Mouse (Mus musculus): ENCODE data around the gene Zbtb45. TPM values are rescaled to one million over a fixed set of nuclear protein-coding genes. Genes with fewer than 3 reads are reported as not detected.

Zbtb45 gene
- polyA plus RNA-seq, 1 experiment from 2014 or later = 29.4 TPM

DNA sequence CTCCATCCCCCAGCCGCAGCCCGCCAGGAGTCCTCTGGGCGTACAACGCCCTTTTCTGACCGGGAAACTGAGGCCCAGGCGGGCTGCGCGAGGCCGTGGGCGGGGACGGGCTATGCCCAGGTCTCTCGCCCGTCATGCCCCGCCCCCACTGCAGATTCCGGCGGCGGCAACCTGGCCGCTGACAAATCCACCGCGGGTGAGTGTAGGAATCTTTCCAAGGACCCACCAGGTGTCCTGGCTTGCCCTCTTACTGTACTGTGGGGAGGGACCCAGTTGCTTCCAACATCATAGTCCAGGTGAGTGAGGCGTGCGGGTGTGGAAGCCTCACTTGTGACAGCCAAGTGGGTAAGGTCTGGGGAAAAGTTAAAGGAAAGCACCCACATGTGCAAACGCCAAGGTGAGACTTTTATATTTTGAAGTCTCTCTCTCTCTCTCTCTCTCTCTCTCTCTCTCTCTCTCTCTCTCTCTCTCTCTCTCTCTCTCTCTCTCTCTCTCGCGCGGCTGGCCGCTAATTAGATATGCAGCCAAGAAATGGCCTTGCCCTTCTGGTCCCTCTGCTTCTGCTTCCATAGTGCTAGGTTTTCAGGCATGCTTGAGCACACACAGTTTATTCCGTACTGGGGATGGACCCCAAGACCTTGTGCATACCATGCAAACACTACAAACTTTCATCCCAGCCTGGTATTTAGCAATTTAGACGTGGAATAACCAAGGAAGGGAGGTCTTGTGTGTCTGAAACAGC is 43.6 kb downstream of the Zbtb45 start:
- peaks cover 27% of the 10 kb centered on the region for H3K36me3 ChIP-seq
- ATAC-seq (ENCODE audit: insufficient number of reproducible peaks, low FRiP score, low TSS enrichment, low read depth) = peak; percentile 51
- H3K4me3 ChIP-seq (replicated peaks) = peak overlapping the region; percentile 84
- H3K9ac ChIP-seq = peak overlapping the region; percentile 96
- under 1% methylated on average over 26 of the region's 29 CpGs for WGBS
- peak overlapping the region; percentile 87 for H3K4me2 ChIP-seq (replicated peaks)
- no peaks in the 10 kb centered on the region for H3K9me3 ChIP-seq (replicated peaks)
- H3K4me1 ChIP-seq = peaks cover 15% of the 10 kb centered on the region
- peak overlapping the region; percentile 94 for H3K27ac ChIP-seq (replicated peaks)
- no peaks in the 10 kb centered on the region for H3K27me3 ChIP-seq

DNA sequence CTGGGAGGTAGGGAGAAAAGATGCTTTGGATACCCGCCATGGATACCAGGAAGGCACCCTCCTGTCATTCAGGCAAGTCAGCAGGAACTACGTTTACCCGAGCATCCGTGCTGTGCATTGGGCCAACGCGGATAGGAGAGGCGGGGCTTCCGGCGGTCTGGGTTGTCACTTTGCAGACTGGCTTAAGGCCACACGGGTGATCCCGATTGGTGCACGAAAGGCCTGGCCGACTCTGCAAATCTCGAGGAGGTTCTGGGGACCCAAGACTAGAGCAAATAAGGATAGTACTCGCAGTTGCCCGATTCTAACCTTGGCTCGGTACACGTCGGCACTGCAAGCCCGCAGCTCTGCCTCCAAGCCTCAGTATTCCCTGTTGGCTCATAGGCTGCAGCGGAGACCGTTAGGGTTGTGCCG is 44.1 kb downstream of the Zbtb45 start, which contains the start of gene Zfp324:
Gene Zfp324, plus strand, starts transcription at position 161 of the 414 bp plus-strand sequence.
- H3K27me3 ChIP-seq = no peaks in the 10 kb centered on the region
- H3K27ac ChIP-seq (replicated peaks) = peak within 1 kb of the TSS; percentile 94
- WGBS = under 1% methylated on average over 23 of the region's 23 CpGs
- no peaks in the 10 kb centered on the region for H3K9me3 ChIP-seq (replicated peaks)
- H3K4me1 ChIP-seq = peaks cover 15% of the 10 kb centered on the region
- peak within 1 kb of the TSS; percentile 84 for H3K4me3 ChIP-seq (replicated peaks)
- H3K36me3 ChIP-seq = peaks cover 21% of the 10 kb centered on the region
- peak within 1 kb of the TSS; percentile 96 for H3K9ac ChIP-seq
- peak; percentile 87 for ATAC-seq (ENCODE audit: insufficient number of reproducible peaks, low FRiP score, low TSS enrichment, low read depth)
- H3K4me2 ChIP-seq (replicated peaks) = peak within 1 kb of the TSS; percentile 87

DNA sequence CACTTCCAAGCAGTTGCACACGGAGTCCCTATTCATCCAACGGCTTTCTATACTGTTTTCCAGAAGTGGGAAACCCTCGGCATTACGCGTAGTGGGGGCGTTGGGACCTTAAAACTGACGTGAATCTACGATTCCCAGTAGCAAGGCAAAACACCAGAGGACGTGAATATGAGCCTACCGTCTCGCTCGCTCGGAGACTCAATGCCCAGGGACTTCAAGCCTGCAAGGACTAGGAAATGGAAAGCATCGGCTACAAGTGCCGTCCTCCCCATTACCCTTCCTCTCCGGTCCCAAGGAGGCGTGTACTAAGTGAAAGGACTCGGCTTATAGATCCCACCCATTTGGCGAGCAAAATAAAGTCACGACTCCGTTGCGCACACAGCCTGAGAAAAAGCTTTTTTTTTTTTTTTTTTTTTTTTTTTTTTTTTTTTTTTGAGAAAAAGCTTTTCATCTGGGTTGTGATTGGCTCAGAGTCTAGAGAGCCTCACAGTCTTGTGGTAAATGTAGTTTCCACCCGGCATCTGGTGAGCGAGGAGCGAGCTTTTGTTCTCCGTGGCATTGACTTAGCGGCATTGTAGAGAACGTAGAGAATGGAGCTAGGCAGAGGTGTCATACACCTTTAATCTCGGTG is 48.2 kb downstream of the Zbtb45 start:
- Histone ChIP-seq H3K4me1 (peaks cover 10% of the 10 kb centered on the region), H3K27ac (replicated peaks) (peak overlapping the region; percentile 92), H3K27me3 (no peaks in the 10 kb centered on the region), H3K36me3 (no peaks in the 10 kb centered on the region), H3K4me2 (replicated peaks) (peak overlapping the region; percentile 72), H3K9ac (peak overlapping the region; percentile 50), H3K4me3 (replicated peaks) (peak overlapping the region; percentile 50), H3K9me3 (replicated peaks) (no peaks in the 10 kb centered on the region)
- WGBS = 1% methylated on average over 29 of the region's 29 CpGs
- peak; percentile 79 for ATAC-seq (ENCODE audit: insufficient number of reproducible peaks, low FRiP score, low TSS enrichment, low read depth)

DNA sequence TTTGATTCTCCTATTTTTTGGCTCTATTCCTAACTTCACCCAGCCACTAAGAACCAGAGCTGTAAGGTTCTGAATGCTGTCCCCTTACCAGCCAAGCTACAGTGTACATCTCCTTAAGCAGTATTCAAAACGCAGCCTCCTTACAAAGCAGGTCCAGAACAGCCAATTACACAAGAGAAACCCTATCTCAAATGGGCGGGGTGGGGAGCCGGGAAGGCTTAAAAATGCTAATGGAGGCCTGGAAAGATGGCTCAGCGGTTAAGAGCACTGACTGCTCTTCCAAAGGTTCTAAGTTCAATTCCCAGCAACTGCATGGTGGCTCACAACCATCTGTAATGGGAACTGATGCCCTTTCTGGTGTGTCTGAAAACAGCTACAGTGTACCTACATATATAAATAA is 50.1 kb downstream of the Zbtb45 start:
- no peaks in the 10 kb centered on the region for H3K9me3 ChIP-seq (replicated peaks)
- no peak overlapping the region for H3K9ac ChIP-seq
- WGBS = 20% methylated on average over 4 of the region's 4 CpGs
- H3K4me2 ChIP-seq (replicated peaks) = no peak overlapping the region
- no peaks in the 10 kb centered on the region for H3K27me3 ChIP-seq
- no peak overlapping the region for H3K27ac ChIP-seq (replicated peaks)
- no peaks in the 10 kb centered on the region for H3K36me3 ChIP-seq
- no peak overlapping the region for H3K4me3 ChIP-seq (replicated peaks)
- ATAC-seq (ENCODE audit: insufficient number of reproducible peaks, low FRiP score, low TSS enrichment, low read depth) = no peak
- 0 out of 2 replicates have a peak, but pooled peaks cover under 1% of the 10 kb centered on the region for H3K4me1 ChIP-seq

DNA sequence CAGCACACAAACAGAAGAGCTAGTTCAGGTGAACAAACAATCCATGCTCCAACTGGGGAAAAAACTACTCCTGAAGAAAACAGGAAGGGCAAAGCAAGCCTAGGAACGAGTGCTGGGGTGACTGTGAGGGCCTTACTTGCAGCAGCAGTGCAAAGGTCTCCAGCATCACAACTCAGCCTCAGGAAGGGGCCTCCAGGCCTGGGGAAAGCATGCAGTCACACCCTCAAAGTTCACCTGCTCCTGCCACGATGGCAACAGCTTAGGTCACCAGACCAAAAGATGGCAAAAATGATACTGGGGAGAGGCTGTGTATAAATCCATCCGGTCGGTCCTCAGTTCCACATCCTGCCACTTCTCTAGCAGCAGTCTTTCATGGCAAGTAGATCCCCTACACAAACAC is 50.9 kb downstream of the Zbtb45 start:
- H3K36me3 ChIP-seq = no peaks in the 10 kb centered on the region
- no peaks in the 10 kb centered on the region for H3K9me3 ChIP-seq (replicated peaks)
- ATAC-seq (ENCODE audit: insufficient number of reproducible peaks, low FRiP score, low TSS enrichment, low read depth) = no peak
- H3K27me3 ChIP-seq = no peaks in the 10 kb centered on the region
- 71% methylated on average over 4 of the region's 4 CpGs for WGBS
- H3K9ac ChIP-seq = no peak overlapping the region
- no peak overlapping the region for H3K4me3 ChIP-seq (replicated peaks)
- H3K27ac ChIP-seq (replicated peaks) = no peak overlapping the region
- H3K4me2 ChIP-seq (replicated peaks) = no peak overlapping the region
- no peaks in the 10 kb centered on the region for H3K4me1 ChIP-seq

DNA sequence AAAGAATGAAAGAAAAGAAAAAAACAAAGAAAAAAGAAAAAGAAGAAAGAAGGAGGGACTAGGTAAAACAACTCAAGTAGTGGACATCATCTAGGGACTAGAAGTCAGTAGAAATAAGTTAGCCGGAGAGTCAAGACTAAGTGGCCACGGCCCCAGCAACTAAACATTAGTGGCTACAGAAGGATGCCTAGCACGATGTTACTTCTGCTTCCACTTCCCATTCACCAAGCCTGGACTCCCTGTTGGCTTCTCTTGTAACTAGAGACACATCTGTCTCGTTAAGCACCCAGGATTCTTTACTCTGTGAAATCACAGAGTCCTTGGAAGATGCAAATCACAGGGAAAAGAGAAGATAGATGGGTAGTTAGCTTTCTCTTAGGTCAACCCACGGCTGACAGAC is 52.3 kb downstream of the Zbtb45 start:
- no peaks in the 10 kb centered on the region for H3K4me1 ChIP-seq
- H3K9ac ChIP-seq = no peak overlapping the region
- no peaks in the 10 kb centered on the region for H3K36me3 ChIP-seq
- 69% methylated on average over 5 of the region's 5 CpGs for WGBS
- no peak overlapping the region for H3K4me2 ChIP-seq (replicated peaks)
- H3K27me3 ChIP-seq = no peaks in the 10 kb centered on the region
- no peak overlapping the region for H3K27ac ChIP-seq (replicated peaks)
- H3K9me3 ChIP-seq (replicated peaks) = no peaks in the 10 kb centered on the region
- ATAC-seq (ENCODE audit: insufficient number of reproducible peaks, low FRiP score, low TSS enrichment, low read depth) = no peak
- no peak overlapping the region for H3K4me3 ChIP-seq (replicated peaks)

DNA sequence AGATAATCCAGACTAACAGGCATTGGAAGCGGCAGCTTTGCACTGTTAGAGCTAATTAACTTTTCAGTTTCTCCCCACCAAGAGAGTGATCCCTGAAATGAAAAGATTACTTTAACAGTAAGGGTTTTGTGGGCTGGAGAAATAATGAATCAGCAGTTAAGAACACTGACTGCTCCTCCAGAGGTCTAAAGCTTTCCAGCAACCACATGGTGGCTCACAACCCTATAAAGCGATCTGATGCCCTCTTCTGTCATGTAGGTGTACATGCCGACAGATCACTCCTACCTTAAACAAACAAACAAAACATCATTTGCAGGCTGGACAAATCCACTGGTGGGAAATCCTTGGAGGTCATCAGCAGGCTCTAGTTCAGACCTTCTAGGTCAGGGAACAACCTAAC is 54.9 kb downstream of the Zbtb45 start:
- ATAC-seq (ENCODE audit: insufficient number of reproducible peaks, low FRiP score, low TSS enrichment, low read depth) = no peak
- no peak overlapping the region for H3K9ac ChIP-seq
- H3K27me3 ChIP-seq = no peaks in the 10 kb centered on the region
- peaks cover 6% of the 10 kb centered on the region; the same call in 1 of the 2 replicates for H3K4me1 ChIP-seq
- 53% methylated on average over 3 of the region's 3 CpGs for WGBS
- no peak overlapping the region for H3K4me3 ChIP-seq (replicated peaks)
- H3K9me3 ChIP-seq (replicated peaks) = no peaks in the 10 kb centered on the region
- H3K36me3 ChIP-seq = no peaks in the 10 kb centered on the region
- no peak overlapping the region for H3K4me2 ChIP-seq (replicated peaks)
- H3K27ac ChIP-seq (replicated peaks) = no peak overlapping the region

Other genes starting within 250 kb of the Zbtb45 start
- gene Zscan18, start 206.4 kb downstream of the Zbtb45 start, polyA plus RNA-seq (2015; fragmentation: Nextera tagmentation; extraction: Ambion mirVana) = 8.8 and 10.4 TPM in 2 replicates
- 14.7 and 15.5 TPM in 2 replicates for gene Zfp329, start 191.2 kb downstream of the Zbtb45 start, polyA plus RNA-seq (2015; fragmentation: Nextera tagmentation; extraction: Ambion mirVana)
- gene Zfp110, start 175.3 kb downstream of the Zbtb45 start, polyA plus RNA-seq (2015; fragmentation: Nextera tagmentation; extraction: Ambion mirVana) = 36.6 and 39.7 TPM in 2 replicates
- gene Zfp128, start 128.9 kb downstream of the Zbtb45 start, polyA plus RNA-seq (2015; fragmentation: Nextera tagmentation; extraction: Ambion mirVana) = 5.0 and 5.1 TPM in 2 replicates
- 17.5 and 17.7 TPM in 2 replicates for gene Zscan22, start 112.2 kb downstream of the Zbtb45 start, polyA plus RNA-seq (2015; fragmentation: Nextera tagmentation; extraction: Ambion mirVana)
- 1,070 and 1,140 TPM in 2 replicates for gene Rps5, start 87.7 kb downstream of the Zbtb45 start, polyA plus RNA-seq (2015; fragmentation: Nextera tagmentation; extraction: Ambion mirVana)
- 2.6 and 2.8 TPM in 2 replicates for gene Rnf225, start 82.6 kb downstream of the Zbtb45 start, polyA plus RNA-seq (2015; fragmentation: Nextera tagmentation; extraction: Ambion mirVana)
- gene Zfp324, start 44.2 kb downstream of the Zbtb45 start, polyA plus RNA-seq (2015; fragmentation: Nextera tagmentation; extraction: Ambion mirVana) = 12.9 and 14.0 TPM in 2 replicates
- gene Zfp446, start 32.2 kb downstream of the Zbtb45 start, polyA plus RNA-seq (2015; fragmentation: Nextera tagmentation; extraction: Ambion mirVana) = 8.6 and 10.7 TPM in 2 replicates
- 0.20 TPM in 1 of 2 replicates, not detected in the other for gene Slc27a5, start 11.8 kb downstream of the Zbtb45 start, polyA plus RNA-seq (2015; fragmentation: Nextera tagmentation; extraction: Ambion mirVana)
- gene Trim28, start 10.9 kb downstream of the Zbtb45 start, polyA plus RNA-seq (2015; fragmentation: Nextera tagmentation; extraction: Ambion mirVana) = 279 and 290 TPM in 2 replicates
- 179 and 184 TPM in 2 replicates for gene Chmp2a, start 24.8 kb upstream of the Zbtb45 start, polyA plus RNA-seq (2015; fragmentation: Nextera tagmentation; extraction: Ambion mirVana)
- gene Ube2m, start 28.2 kb upstream of the Zbtb45 start, polyA plus RNA-seq (2015; fragmentation: Nextera tagmentation; extraction: Ambion mirVana) = 126 and 127 TPM in 2 replicates
- 4.4 and 4.6 TPM in 2 replicates for gene Mzf1, start 44.7 kb upstream of the Zbtb45 start, polyA plus RNA-seq (2015; fragmentation: Nextera tagmentation; extraction: Ambion mirVana)
- not detected in 2 replicates for gene Vmn1r85, start 85.1 kb upstream of the Zbtb45 start, polyA plus RNA-seq (2015; fragmentation: Nextera tagmentation; extraction: Ambion mirVana)
- not detected in 2 replicates for gene Vmn1r86, start 109.9 kb upstream of the Zbtb45 start, polyA plus RNA-seq (2015; fragmentation: Nextera tagmentation; extraction: Ambion mirVana)
- 0.04 TPM in 1 of 2 replicates, not detected in the other for gene Vmn1r87, start 130.1 kb upstream of the Zbtb45 start, polyA plus RNA-seq (2015; fragmentation: Nextera tagmentation; extraction: Ambion mirVana)
- gene Vmn1r88, start 149.5 kb upstream of the Zbtb45 start, polyA plus RNA-seq (2015; fragmentation: Nextera tagmentation; extraction: Ambion mirVana) = 0.03 TPM in 1 of 2 replicates, not detected in the other
- gene Vmn1r89, start 203.0 kb upstream of the Zbtb45 start, polyA plus RNA-seq (2015; fragmentation: Nextera tagmentation; extraction: Ambion mirVana) = not detected in 2 replicates

Measured in embryonic facial prominence, embryonic 15.5 days (tissue).